Mouse (Mus musculus): ENCODE results near the gene Tspan9. TPM values are rescaled to one million over a fixed set of nuclear protein-coding genes. Genes with fewer than 3 reads are reported as not detected.

Tspan9 gene
- total RNA-seq (2023; ENCODE audit: inconsistent age): 0.13 to 2.2 TPM (median 0.26 TPM) in 3 of 4 replicates, not detected in the other

GRCm38 (mm10) chr6:128143390-128144020 is at the start of gene Tspan9:
Tspan9 (minus strand) TSS chr6:128143594.

Other genes starting within 250 kb of the Tspan9 start
- not detected in 4 replicates for gene Tead4, start 157.2 kb upstream of the Tspan9 start, total RNA-seq (2023; ENCODE audit: inconsistent age)
- gene Tulp3, start 212.3 kb upstream of the Tspan9 start, total RNA-seq (2023; ENCODE audit: inconsistent age): 3.2 to 4.7 TPM (median 4.1 TPM) in 4 replicates
- 46.6 to 51.9 TPM (median 49.4 TPM) in 4 replicates for gene Rhno1, start 219.3 kb upstream of the Tspan9 start, total RNA-seq (2023; ENCODE audit: inconsistent age)
- gene Foxm1, start 219.4 kb upstream of the Tspan9 start, total RNA-seq (2023; ENCODE audit: inconsistent age): 10.3 to 13.7 TPM (median 13.0 TPM) in 4 replicates
- gene Tex52, start 231.9 kb upstream of the Tspan9 start, total RNA-seq (2023; ENCODE audit: inconsistent age): not detected in 4 replicates
- not detected in 4 replicates for gene Gm44596, start 231.9 kb upstream of the Tspan9 start, total RNA-seq (2023; ENCODE audit: inconsistent age)

Data from B cell, adult (primary cell).